ENCODE assay signal across 21 mouse cellular contexts in the genomic region with DNA sequence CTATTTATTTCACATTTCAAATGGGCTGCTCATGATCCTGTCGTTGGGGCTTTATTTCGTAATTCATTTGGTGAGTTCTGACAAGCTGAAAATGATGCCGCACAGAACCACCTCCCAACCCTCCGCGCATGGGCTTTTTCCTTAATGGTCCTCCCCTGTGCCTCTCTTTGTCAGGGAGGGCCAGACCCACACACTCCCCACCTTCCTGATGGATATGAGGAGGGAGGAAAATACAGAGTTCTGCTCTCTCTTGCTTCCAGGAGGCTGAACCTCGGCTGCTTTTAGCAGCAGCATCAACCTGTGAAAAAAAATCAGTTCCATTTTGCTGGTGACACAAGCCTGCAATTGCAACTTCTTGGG. TPM values are rescaled to one million over a fixed set of nuclear protein-coding genes. Genes with fewer than 3 reads are reported as not detected.
A peak's percentile ranks its signal among the peaks of the same experiment; 100 is the strongest.
DNase-seq lines count a peak whose midpoint lies in the region; ATAC-seq and TF ChIP-seq lines count a peak whose summit lies in the region.
"Had no signal": no experiment of that assay in that cellular context is flagged by ENCODE, and none has a peak within 500 bp of the region (broad histone marks: within the 10 kb centered on the region; RNA-seq: fewer than 3 reads in every experiment).

No protein-coding gene starts in this region.

- TF ChIP-seq CTCF in hindbrain, postnatal 0 days (IDR thresholded peaks at IDR 0.05; ENCODE audit: low read depth), result no peak

- no peaks in the 10 kb centered on the region for H3K9me3 ChIP-seq in hindbrain, embryonic 11.5 days (ENCODE audit: control insufficient read depth, low read length)
- no peaks in the 10 kb centered on the region for H3K9me3 ChIP-seq in hindbrain, postnatal 0 days (ENCODE audit: low read length)
- H3K9me3 ChIP-seq in neural tube, embryonic 12.5 days, result no peaks in the 10 kb centered on the region
- H3K9me3 ChIP-seq in liver, embryonic 15.5 days (replicated peaks), result no peaks in the 10 kb centered on the region
- H3K9me3 ChIP-seq: intestine, embryonic 15.5 days; limb, embryonic 12.5 days had no signal

- H3K4me2 ChIP-seq in hindbrain, embryonic 11.5 days (replicated peaks; ENCODE audit: low read depth, low read length), result no peak overlapping the region
- no peak overlapping the region for H3K4me2 ChIP-seq in hindbrain, postnatal 0 days (ENCODE audit: low read depth, low read length)
- no peak overlapping the region for H3K4me2 ChIP-seq in neural tube, embryonic 12.5 days (replicated peaks)
- peak overlapping the region; percentile 66 for H3K4me2 ChIP-seq in liver, embryonic 15.5 days
- H3K4me2 ChIP-seq: intestine, embryonic 15.5 days; limb, embryonic 12.5 days; lung, embryonic 14.5 days had no signal

- H3K36me3 ChIP-seq in hindbrain, embryonic 11.5 days (ENCODE audit: control insufficient read depth, insufficient read depth, low read length), result no peaks in the 10 kb centered on the region
- H3K36me3 ChIP-seq in hindbrain, postnatal 0 days (ENCODE audit: insufficient read depth, low read length), result no peaks in the 10 kb centered on the region
- no peaks in the 10 kb centered on the region for H3K36me3 ChIP-seq in neural tube, embryonic 12.5 days
- H3K36me3 ChIP-seq in liver, embryonic 15.5 days (replicated peaks), result no peaks in the 10 kb centered on the region
- H3K36me3 ChIP-seq: intestine, embryonic 15.5 days; limb, embryonic 12.5 days had no signal

- H3K27ac ChIP-seq in hindbrain, embryonic 11.5 days (ENCODE audit: low read depth, low read length), result 0 out of 2 replicates have a peak overlapping the region, but pooled peaks have one; percentile 21
- no peak overlapping the region for H3K27ac ChIP-seq in hindbrain, postnatal 0 days
- H3K27ac ChIP-seq in neural tube, embryonic 12.5 days, result no peak overlapping the region; the same call in 1 of the 2 replicates
- H3K27ac ChIP-seq in liver, embryonic 15.5 days (replicated peaks), result peak overlapping the region; percentile 90
- H3K27ac ChIP-seq: intestine, embryonic 15.5 days; limb, embryonic 12.5 days; stomach, postnatal 0 days had no signal

- no peaks in the 10 kb centered on the region for H3K4me1 ChIP-seq in hindbrain, embryonic 11.5 days (replicated peaks; ENCODE audit: control insufficient read depth, insufficient read depth, low read length)
- no peaks in the 10 kb centered on the region for H3K4me1 ChIP-seq in hindbrain, postnatal 0 days (ENCODE audit: insufficient read depth, low read length)
- peaks cover 6% of the 10 kb centered on the region for H3K4me1 ChIP-seq in neural tube, embryonic 12.5 days
- peaks cover 55% of the 10 kb centered on the region for H3K4me1 ChIP-seq in liver, embryonic 15.5 days (replicated peaks)
- H3K4me1 ChIP-seq: intestine, embryonic 15.5 days; limb, embryonic 12.5 days had no signal

- no peaks in the 10 kb centered on the region for H3K27me3 ChIP-seq in hindbrain, embryonic 11.5 days (ENCODE audit: control insufficient read depth, insufficient read depth, low read length)
- H3K27me3 ChIP-seq in hindbrain, postnatal 0 days (ENCODE audit: insufficient read depth, low read length), result no peaks in the 10 kb centered on the region
- H3K27me3 ChIP-seq in neural tube, embryonic 12.5 days (replicated peaks), result no peaks in the 10 kb centered on the region
- peaks cover 18% of the 10 kb centered on the region for H3K27me3 ChIP-seq in liver, embryonic 15.5 days
- H3K27me3 ChIP-seq: intestine, embryonic 15.5 days had no signal

- H3K4me3 ChIP-seq in hindbrain, embryonic 11.5 days (ENCODE audit: low read depth, low read length), result no peak overlapping the region
- H3K4me3 ChIP-seq in hindbrain, postnatal 0 days (ENCODE audit: low read length), result no peak overlapping the region
- no peak overlapping the region for H3K4me3 ChIP-seq in neural tube, embryonic 12.5 days
- no peak overlapping the region for H3K4me3 ChIP-seq in liver, embryonic 15.5 days (replicated peaks)
- H3K4me3 ChIP-seq: intestine, embryonic 15.5 days; limb, embryonic 12.5 days had no signal

- ATAC-seq in hindbrain, embryonic 11.5 days (ENCODE audit: low FRiP score), result no peak
- ATAC-seq in hindbrain, postnatal 0 days, result no peak
- 0 out of 2 replicates have a peak, but pooled peaks have one; percentile 18 for ATAC-seq in neural tube, embryonic 12.5 days (ENCODE audit: low FRiP score, low read depth)
- no peak for ATAC-seq in liver, embryonic 15.5 days (ENCODE audit: insufficient read depth)
- ATAC-seq: forebrain, postnatal 0 days had no signal

- 58% methylated on average over 6 of the region's 6 CpGs for WGBS in hindbrain, embryonic 11.5 days
- 48% methylated on average over 6 of the region's 6 CpGs for WGBS in hindbrain, postnatal 0 days
- WGBS in neural tube, embryonic 12.5 days, result 56% methylated on average over 6 of the region's 6 CpGs
- 49% methylated on average over 6 of the region's 6 CpGs for WGBS in liver, embryonic 15.5 days (ENCODE audit: insufficient replicate concordance)

- no peak for DNase-seq in hindbrain, embryonic 11.5 days (ENCODE audit: low spot score)
- no peak for DNase-seq in hindbrain, postnatal 0 days (ENCODE audit: low spot score)
- DNase-seq in neural tube, embryonic 10.5 days (ENCODE audit: extremely low spot score, low spot score), result no peak
- no peak for DNase-seq in B cell, adult 2 months
- no peak for DNase-seq in cerebellum, postnatal 4 days (ENCODE audit: low spot score in 2 of 2)
- DNase-seq: adrenal gland, adult 2 months; cerebellum, adult 2 months; forebrain, postnatal 0 days; heart, postnatal 4 days; kidney, adult 9 months; kidney, postnatal 36 days; lung, postnatal 36 days; right cerebral cortex, adult 18-20 months had no signal

- no peak overlapping the region for H3K9ac ChIP-seq in hindbrain, embryonic 11.5 days (ENCODE audit: low read depth, low read length)
- H3K9ac ChIP-seq in hindbrain, postnatal 0 days (replicated peaks; ENCODE audit: low read length), result no peak overlapping the region
- H3K9ac ChIP-seq in neural tube, embryonic 12.5 days, result no peak overlapping the region
- peak overlapping the region; percentile 25; the same call in 1 of the 2 replicates for H3K9ac ChIP-seq in liver, embryonic 15.5 days
- H3K9ac ChIP-seq: forebrain, postnatal 0 days; intestine, embryonic 15.5 days; limb, embryonic 12.5 days; lung, embryonic 14.5 days had no signal

RNA-seq across cellular contexts. Expression of gene Fbxo2, which starts 44.4 kb away (rescaled TPM):
- 3.0 and 3.2 TPM in 2 replicates for polyA plus RNA-seq in hindbrain, embryonic 11.5 days (2014; fragmentation: Nextera tagmentation; extraction: Ambion mirVana)
- 25.5 and 39.8 TPM in 2 replicates for total RNA-seq in hindbrain, postnatal 0 days (2014; rRNA removed)
- polyA plus RNA-seq in hindbrain, postnatal 0 days (2015; fragmentation: Nextera tagmentation; extraction: Ambion mirVana), result 45.6 and 49.9 TPM in 2 replicates
- 2.7 and 4.0 TPM in 2 replicates for polyA plus RNA-seq in neural tube, embryonic 12.5 days (2016; fragmentation: Nextera tagmentation; extraction: Ambion mirVana)
- 0.28 TPM in 1 of 2 replicates, not detected in the other for polyA plus RNA-seq in liver, embryonic 15.5 days (2015; fragmentation: Nextera tagmentation; extraction: Ambion mirVana)
- total RNA-seq: gastrocnemius, postnatal 4 days had no signal
- polyA plus RNA-seq: heart, embryonic 14.5 days had no signal

RNA-seq across cellular contexts. Expression of gene Fbxo44, which starts 44.6 kb away (rescaled TPM):
- 82.2 and 82.5 TPM in 2 replicates for polyA plus RNA-seq in hindbrain, embryonic 11.5 days (2014; fragmentation: Nextera tagmentation; extraction: Ambion mirVana)
- 199 and 200 TPM in 2 replicates for total RNA-seq in hindbrain, postnatal 0 days (2014; rRNA removed)
- polyA plus RNA-seq in hindbrain, postnatal 0 days (2015; fragmentation: Nextera tagmentation; extraction: Ambion mirVana), result 118 and 122 TPM in 2 replicates
- polyA plus RNA-seq in neural tube, embryonic 12.5 days (2016; fragmentation: Nextera tagmentation; extraction: Ambion mirVana), result 79.5 and 82.3 TPM in 2 replicates
- 0.51 and 0.54 TPM in 2 replicates for polyA plus RNA-seq in liver, embryonic 15.5 days (2015; fragmentation: Nextera tagmentation; extraction: Ambion mirVana)

RNA-seq across cellular contexts. Expression of gene Fbxo6, which starts 52.9 kb away (rescaled TPM):
- polyA plus RNA-seq in hindbrain, embryonic 11.5 days (2014; fragmentation: Nextera tagmentation; extraction: Ambion mirVana), result 14.6 and 15.5 TPM in 2 replicates
- 23.7 and 36.3 TPM in 2 replicates for total RNA-seq in hindbrain, postnatal 0 days (2014; rRNA removed)
- polyA plus RNA-seq in hindbrain, postnatal 0 days (2015; fragmentation: Nextera tagmentation; extraction: Ambion mirVana), result 23.8 and 24.0 TPM in 2 replicates
- polyA plus RNA-seq in neural tube, embryonic 12.5 days (2016; fragmentation: Nextera tagmentation; extraction: Ambion mirVana), result 13.9 and 16.1 TPM in 2 replicates
- polyA plus RNA-seq in liver, embryonic 15.5 days (2015; fragmentation: Nextera tagmentation; extraction: Ambion mirVana), result 11.0 and 11.9 TPM in 2 replicates

Comparison
In these comparisons a context has a peak if more than half of its experiments do, and no peak if none do; other contexts are left out.
1. H3K27ac ChIP-seq: peak in hindbrain, embryonic 11.5 days (single experiment) and liver, embryonic 15.5 days (single experiment); none in hindbrain, postnatal 0 days (single experiment) and neural tube, embryonic 12.5 days (single experiment).
2. RNA of gene Fbxo44, which starts 44.6 kb away (polyA plus RNA-seq): 118 to 122 TPM in hindbrain, postnatal 0 days, 82.2 to 82.5 TPM in hindbrain, embryonic 11.5 days and 79.5 to 82.3 TPM in neural tube, embryonic 12.5 days; 0.51 to 0.54 TPM in liver, embryonic 15.5 days; every median in the first group is over 10 times any median in the second.